Mouse (Mus musculus) cerebellum, postnatal 14 days (tissue): ENCODE results near the gene Arcn1.

Experiments used
- DNase-seq, 2 experiments: peaks; one replicate each; pipeline ENCODE4 v3.0.0; 2021; ENCODE audit warnings: mixed read lengths in 2 of 2

The Arcn1 gene

GRCm38 (mm10) chr9:44740663-44741192 is 26.9 kb downstream of the Arcn1 start:
- no peak for DNase-seq

DNA sequence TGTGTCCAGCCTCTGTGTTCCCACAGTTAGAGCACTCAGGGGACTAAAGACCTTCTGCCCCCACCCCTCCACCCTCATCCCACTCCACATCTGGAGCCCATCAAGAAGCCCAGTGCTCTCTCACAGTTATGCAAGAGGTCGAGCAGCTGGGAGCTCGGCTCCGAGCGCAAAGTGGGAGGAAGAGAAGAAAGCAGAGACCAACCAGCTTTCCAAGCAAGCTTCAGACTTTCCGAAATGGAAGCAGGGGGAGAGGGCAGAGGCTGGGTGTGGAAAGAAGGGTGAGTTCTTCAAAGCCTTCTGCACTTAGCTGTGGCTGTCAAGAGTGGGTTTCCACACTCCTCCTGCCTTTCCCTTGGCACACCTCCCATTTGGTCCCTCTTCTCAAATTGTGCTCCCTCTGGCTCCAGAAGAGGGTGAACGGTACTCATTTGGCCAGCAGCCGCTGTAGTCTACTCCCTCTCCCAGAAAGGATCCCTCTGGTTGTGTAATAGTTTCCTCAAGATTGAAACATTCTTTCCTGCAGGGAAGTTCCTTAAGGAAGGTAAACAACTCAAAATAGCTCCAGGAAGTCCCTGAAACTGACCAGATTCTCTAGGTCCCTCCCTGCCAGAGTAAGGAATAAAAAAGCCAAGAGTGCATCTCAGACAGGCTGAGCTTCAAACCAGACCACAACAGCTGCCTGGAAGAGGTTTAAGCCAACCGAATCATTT is 30.2 kb downstream of the Arcn1 start:
- no peak for DNase-seq

GRCm38 (mm10) chr9:44736301-44736700 is 31.3 kb downstream of the Arcn1 start:
- no peak for DNase-seq

- DNase-seq, result no peak
These were observed 31.8 kb downstream of the Arcn1 start for GRCm38 (mm10) chr9:44735886-44736285.

GRCm38 (mm10) chr9:44734524-44735494 is 32.8 kb downstream of the Arcn1 start, which contains the start of gene Phldb1:
TSS of gene Phldb1 (minus strand) at chr9:44735198.
- DNase-seq, result peak; percentile 55 to 72

- peak; percentile 48 to 51 for DNase-seq
These were observed 33.7 kb downstream of the Arcn1 start for GRCm38 (mm10) chr9:44733671-44734523.

DNA sequence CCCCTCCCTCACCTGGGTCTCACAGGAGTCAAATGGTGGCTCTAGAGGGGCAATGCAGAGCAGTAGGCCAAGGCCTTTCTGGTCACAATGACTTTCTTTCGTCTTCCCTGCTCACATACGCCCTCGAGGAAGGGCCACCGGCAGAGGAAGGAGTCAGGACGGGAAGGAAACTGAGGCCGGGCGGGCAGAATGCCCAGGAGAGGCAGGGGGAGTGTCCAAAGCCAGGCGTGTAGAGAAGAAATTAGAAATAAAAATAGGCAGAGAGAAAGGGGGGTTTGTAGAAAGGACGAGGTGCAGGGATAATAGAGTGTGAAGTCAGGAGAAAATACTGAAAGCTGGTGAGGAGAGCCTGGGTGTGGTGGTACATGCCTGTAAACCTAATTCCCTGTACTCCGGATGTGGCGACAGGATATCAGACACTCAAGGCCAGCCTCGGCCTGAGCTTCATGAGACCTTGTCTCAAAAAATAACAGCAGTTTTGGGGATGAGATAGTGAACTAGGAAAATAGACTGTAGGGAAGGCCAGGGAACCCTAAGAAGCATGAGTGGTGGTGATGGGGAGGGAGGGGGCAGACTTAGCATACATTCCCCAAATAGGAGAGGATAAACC is 34.6 kb downstream of the Arcn1 start:
- no peak for DNase-seq

DNA sequence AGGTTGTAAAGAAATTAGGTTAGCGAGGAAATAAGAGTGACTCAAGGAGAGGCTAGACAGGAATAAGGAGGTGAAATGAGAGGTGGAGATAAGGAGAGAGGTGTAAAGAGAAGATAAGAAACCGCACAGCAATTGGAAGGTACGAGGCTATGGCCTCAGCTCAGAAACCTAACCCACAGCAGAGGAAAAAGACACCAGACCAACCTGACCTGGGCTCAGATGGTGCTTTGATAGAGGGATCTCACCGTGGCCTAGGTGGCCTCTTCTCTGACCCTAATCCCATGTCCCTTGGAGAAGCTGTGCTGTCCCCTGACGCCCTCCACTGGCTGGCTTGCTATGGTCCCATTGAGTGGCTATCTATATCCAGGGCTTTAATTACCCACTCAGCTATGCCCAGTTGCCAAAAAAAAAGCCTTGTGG is 35.5 kb downstream of the Arcn1 start:
- no peak for DNase-seq

- DNase-seq, result no peak
These were observed 40.2 kb downstream of the Arcn1 start for GRCm38 (mm10) chr9:44727441-44727840.

GRCm38 (mm10) chr9:44726431-44727146 is 41.1 kb downstream of the Arcn1 start:
- DNase-seq, result no peak

DNA sequence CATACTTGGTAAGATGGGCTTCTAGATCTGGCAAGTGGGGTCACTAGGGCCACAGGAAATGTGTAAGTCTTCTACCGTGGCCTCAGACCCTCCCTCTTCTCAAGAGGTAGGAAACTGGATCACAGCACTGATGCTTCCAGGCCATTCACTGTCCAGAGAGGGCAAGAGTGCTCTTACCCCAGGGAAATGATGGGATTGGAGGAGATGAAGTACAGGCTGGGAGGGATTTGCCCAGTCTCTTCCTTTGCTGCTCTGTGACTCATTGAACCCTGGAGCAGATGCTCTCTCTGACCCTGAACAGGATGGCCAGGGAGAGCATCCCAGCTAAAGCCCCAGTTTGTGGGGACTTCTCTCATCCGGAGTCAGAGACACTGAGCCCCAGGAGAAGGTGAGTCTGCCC is 43.0 kb downstream of the Arcn1 start:
- DNase-seq, result no peak

- DNase-seq, result peak in 1 of 2 experiments; percentile 47
These were observed 43.4 kb downstream of the Arcn1 start for GRCm38 (mm10) chr9:44724223-44724622.

- peak; percentile 46 to 47 for DNase-seq
These were observed 44.1 kb downstream of the Arcn1 start for GRCm38 (mm10) chr9:44723521-44724041.

GRCm38 (mm10) chr9:44723008-44723407 is 44.6 kb downstream of the Arcn1 start:
- peak in 1 of 2 experiments; percentile 23 for DNase-seq

GRCm38 (mm10) chr9:44722575-44722974 is 45.1 kb downstream of the Arcn1 start:
- peak in 1 of 2 experiments; percentile 23 for DNase-seq

DNA sequence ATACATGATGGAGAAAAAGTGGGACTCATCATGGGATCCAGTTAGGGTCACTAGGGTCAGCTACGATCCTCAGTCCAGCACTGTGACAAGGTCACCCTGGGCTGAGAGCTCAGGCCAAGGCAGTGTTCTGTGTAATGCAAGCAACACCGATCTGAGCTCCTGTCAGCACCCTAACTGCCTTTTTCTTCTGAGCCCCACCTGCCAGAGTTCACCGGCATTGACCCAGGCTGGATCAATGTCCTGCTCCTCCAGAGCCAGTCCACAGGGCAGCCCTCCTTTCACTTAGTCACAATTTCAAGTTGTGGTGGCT is 45.8 kb downstream of the Arcn1 start:
- DNase-seq, result no peak

GRCm38 (mm10) chr9:44721154-44721876 is 46.3 kb downstream of the Arcn1 start:
- DNase-seq, result peak; percentile 93

GRCm38 (mm10) chr9:44720358-44721153 is 47.1 kb downstream of the Arcn1 start:
- DNase-seq, result peak; percentile 75 to 76

DNA sequence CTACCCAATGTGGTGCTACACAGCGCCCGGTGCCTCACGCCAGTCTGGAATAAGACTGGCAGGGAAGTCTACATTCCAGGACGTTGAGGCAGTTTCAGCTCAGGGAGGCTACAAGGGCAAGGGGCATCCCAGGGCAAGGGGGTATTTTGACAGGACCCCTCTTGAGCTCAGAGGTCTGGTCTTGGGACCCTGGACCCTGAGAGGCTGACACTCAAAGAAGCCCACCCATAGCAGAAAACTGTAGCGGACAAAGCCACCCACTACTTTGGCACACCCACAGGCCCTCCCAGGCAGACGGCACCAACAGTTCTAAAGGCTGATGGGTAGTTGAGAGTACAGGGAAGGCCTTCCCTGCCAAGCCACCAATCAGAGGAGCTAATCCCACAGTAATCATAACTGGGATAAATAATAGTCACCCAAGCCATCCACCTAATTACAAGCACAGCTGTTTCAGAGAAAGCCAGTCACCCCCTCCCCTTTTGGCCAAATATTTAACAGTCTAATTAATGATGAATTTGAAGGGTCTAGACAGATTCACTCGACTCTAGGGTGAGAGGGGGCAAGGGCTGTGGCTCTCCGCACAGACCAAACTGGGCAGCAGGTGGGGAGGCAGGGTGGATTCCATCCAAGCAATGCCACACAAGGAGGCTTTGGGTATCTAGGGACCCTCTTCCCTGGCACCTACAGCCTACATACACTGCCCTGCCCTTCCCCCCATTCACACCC is 47.9 kb downstream of the Arcn1 start:
- DNase-seq, result no peak
